Mouse (Mus musculus): ENCODE data around the gene Olfr195.
"Not testable (repeated sequence)": the region's sequence is repeated elsewhere in the genome, so short reads cannot be mapped to it uniquely, and the experiment has no call there.

Olfr195 gene

DNA sequence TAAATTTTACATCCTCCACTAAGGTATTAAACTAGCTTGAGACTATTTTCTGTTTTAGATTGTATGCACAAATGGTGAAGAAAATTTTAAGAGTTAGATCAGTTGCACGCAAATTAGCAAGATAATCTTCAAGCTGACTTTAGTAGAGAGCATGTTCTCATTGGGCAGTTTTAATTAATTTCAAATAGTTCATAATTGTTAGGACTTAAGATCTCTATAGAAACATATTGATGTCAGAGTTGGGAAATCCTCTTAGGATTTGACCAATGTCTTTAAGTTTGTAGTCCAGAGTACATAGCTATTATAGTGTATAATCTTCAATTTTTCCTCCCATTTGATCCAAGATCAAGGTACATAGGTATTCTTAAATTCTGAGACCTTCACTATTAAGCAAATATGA, at the start of gene Olfr195:
Gene Olfr195 (plus strand): TSS at position 301 of the 400 bp plus-strand sequence.
- no peak for DNase-seq (ENCODE audit: low read depth, low spot score)

DNA sequence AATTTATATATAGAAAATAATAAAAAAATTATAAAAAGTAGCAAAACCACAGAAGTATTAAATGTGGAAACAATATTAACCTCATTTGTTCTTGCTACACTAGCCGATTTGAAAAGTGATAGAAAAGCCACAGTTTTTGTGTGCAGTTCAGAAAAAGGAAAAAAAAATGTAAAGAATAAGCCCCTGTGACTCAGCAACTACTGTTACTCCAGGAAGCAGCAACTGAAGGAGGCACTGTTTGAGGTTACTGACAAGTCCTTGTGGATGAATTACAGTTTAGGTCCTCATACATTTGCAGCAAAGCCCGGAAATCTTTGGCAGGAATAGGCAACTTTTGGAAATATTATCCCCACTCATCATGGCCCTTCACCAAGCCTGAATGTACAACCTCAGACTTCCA, 41.5 kb upstream of the Olfr195 start:
- DNase-seq (ENCODE audit: low read depth, low spot score), result no peak

DNA sequence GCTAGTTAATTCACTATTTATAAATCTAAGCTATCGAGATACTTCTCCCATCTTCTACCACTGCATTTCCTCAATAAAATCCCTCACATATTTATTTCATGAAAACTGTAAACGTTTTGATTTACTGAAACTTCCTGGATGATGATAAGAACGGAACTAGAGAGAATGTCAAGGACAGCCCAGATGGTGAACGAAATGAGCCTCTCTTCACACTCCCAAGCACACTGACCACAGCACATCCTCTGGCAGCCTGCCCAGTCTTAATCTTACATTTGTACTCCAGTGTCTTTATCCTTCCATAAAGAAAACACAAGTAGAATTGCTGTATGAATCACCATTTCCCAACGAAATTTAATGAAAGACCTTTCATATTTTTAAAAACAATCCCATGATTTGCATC, 38.3 kb upstream of the Olfr195 start:
- DNase-seq (ENCODE audit: low read depth, low spot score), result not testable (repeated sequence)

GRCm38 (mm10) chr16:59111781-59112180, 35.1 kb upstream of the Olfr195 start, which contains the start of gene Olfr193:
Olfr193 (minus strand) TSS chr16:59111881.
- DNase-seq (ENCODE audit: low read depth, low spot score), result no peak

- DNase-seq (ENCODE audit: low read depth, low spot score), result no peak
These were observed 25.9 kb upstream of the Olfr195 start, which contains the start of gene Olfr194 for GRCm38 (mm10) chr16:59120969-59121368. Olfr194 (minus strand) TSS chr16:59121069.

DNA sequence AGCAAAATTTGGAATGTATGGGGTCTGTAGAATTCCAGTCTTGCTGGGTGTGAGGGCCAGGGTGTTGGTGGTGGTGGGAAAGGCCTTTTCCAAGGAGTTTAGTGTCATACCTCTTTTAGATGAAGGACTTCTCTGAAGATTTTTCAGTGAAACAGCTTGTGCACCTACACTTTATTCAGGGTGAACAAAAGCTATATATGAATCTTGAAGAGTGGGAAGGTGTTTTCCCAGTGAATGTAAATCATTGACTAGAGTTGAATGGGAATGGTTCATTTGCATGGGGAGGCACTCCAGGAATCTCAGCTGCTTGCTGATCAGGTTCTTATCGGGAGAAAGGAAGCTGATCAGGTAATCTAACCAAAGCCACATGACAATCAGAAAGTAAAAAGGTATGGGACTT, 16.1 kb upstream of the Olfr195 start:
- DNase-seq (ENCODE audit: low read depth, low spot score), result no peak

GRCm38 (mm10) chr16:59141105-59141504, 5.7 kb upstream of the Olfr195 start:
- DNase-seq (ENCODE audit: low read depth, low spot score), result no peak

DNA sequence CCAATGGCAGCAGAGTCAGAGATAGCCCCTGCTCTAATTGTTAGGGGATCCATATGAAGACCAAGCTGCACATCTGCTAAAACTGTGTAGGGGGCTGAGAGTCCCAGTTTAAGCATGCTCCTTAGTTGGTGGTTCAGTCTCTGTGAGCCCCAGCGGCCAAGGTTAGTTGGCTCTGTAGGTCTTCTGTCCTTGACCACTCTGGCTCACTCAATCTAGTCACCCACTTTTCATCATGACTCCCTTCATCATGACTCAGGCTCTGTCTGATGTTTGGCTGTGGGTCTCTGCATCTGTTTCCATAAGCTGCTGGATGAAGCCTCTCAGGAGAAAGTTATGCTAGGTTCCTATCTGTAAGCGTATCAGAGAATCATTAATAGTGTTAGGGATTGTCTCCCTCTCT, 5.2 kb downstream of the Olfr195 start:
- DNase-seq (ENCODE audit: low read depth, low spot score), result no peak

GRCm38 (mm10) chr16:59170354-59170753, 23.5 kb downstream of the Olfr195 start, which contains the start of gene Olfr196:
Olfr196 (minus strand) TSS chr16:59170454.
- DNase-seq (ENCODE audit: low read depth, low spot score), result no peak
